Mouse (Mus musculus): ENCODE measurements around the gene Rasa2. TPM values are rescaled to one million over a fixed set of nuclear protein-coding genes. Genes with fewer than 3 reads are reported as not detected.

Rasa2 gene
- polyA plus RNA-seq, 1 experiment: 4.2 TPM

- DNase-seq (ENCODE audit: low spot score): no peak
Observed at GRCm38 (mm10) chr9:96638508-96638907, 7.1 kb upstream of the Rasa2 start.

GRCm38 (mm10) chr9:96637157-96637548 lies 5.7 kb upstream of the Rasa2 start:
- no peak for DNase-seq (ENCODE audit: low spot score)

- DNase-seq (ENCODE audit: low spot score): no peak
Observed at GRCm38 (mm10) chr9:96636423-96637156, 5.2 kb upstream of the Rasa2 start.

- no peak for DNase-seq (ENCODE audit: low spot score)
Observed at GRCm38 (mm10) chr9:96635899-96636298, 4.5 kb upstream of the Rasa2 start.

- no peak for DNase-seq (ENCODE audit: low spot score)
Observed at GRCm38 (mm10) chr9:96635176-96635575, 3.8 kb upstream of the Rasa2 start.

GRCm38 (mm10) chr9:96633771-96634170 lies 2.4 kb upstream of the Rasa2 start:
- DNase-seq (ENCODE audit: low spot score): no peak

GRCm38 (mm10) chr9:96632756-96633155 lies 1.3 kb upstream of the Rasa2 start:
- no peak for DNase-seq (ENCODE audit: low spot score)

- no peak for DNase-seq (ENCODE audit: low spot score)
Observed at GRCm38 (mm10) chr9:96632073-96632690, 765 bp upstream of the Rasa2 start.

- peak; percentile 58 for DNase-seq (ENCODE audit: low spot score)
Observed at GRCm38 (mm10) chr9:96630571-96631388, 637 bp downstream of the Rasa2 start.

- no peak for DNase-seq (ENCODE audit: low spot score)
Observed at GRCm38 (mm10) chr9:96629151-96629550, 2.3 kb downstream of the Rasa2 start.

GRCm38 (mm10) chr9:96627557-96628085 lies 3.8 kb downstream of the Rasa2 start:
- no peak for DNase-seq (ENCODE audit: low spot score)

- DNase-seq (ENCODE audit: low spot score): no peak
Observed at GRCm38 (mm10) chr9:96627042-96627441, 4.4 kb downstream of the Rasa2 start.

GRCm38 (mm10) chr9:96618448-96619176 lies 12.8 kb downstream of the Rasa2 start:
- DNase-seq (ENCODE audit: low spot score): no peak

- no peak for DNase-seq (ENCODE audit: low spot score)
Observed at GRCm38 (mm10) chr9:96612297-96612696, 19.1 kb downstream of the Rasa2 start.

GRCm38 (mm10) chr9:96611693-96612293 lies 19.6 kb downstream of the Rasa2 start:
- DNase-seq (ENCODE audit: low spot score): no peak

GRCm38 (mm10) chr9:96610813-96611212 lies 20.6 kb downstream of the Rasa2 start:
- no peak for DNase-seq (ENCODE audit: low spot score)

- DNase-seq (ENCODE audit: low spot score): no peak
Observed at GRCm38 (mm10) chr9:96603416-96603815, 28.0 kb downstream of the Rasa2 start.

GRCm38 (mm10) chr9:96597899-96598298 lies 33.5 kb downstream of the Rasa2 start:
- DNase-seq (ENCODE audit: low spot score): no peak

GRCm38 (mm10) chr9:96592670-96593600 lies 38.5 kb downstream of the Rasa2 start:
- DNase-seq (ENCODE audit: low spot score): no peak

- no peak for DNase-seq (ENCODE audit: low spot score)
Observed at GRCm38 (mm10) chr9:96589346-96589745, 42.1 kb downstream of the Rasa2 start.
